Mouse (Mus musculus) adrenal gland, postnatal 10 days (tissue): ENCODE data around the gene Pak1. TPM values are rescaled to one million over a fixed set of nuclear protein-coding genes. Genes with fewer than 3 reads are reported as not detected.
A peak's percentile ranks its signal among the peaks of the same experiment; 100 is the strongest.

Experiments
- DNase-seq: peaks from one replicate; pipeline ENCODE4 v3.0.0; 2021; ENCODE audit warnings: mixed read lengths
- long read RNA-seq, 2 experiments: library from polyadenylated mRNA; stranded (forward); transcript quantifications; one replicate each; pipeline ENCODE4 v2.0.0; 2021
- total RNA-seq, 2 experiments: library from RNA; stranded (reverse); gene quantifications; 2 replicates each; pipeline ENCODE4 v1.2.3; 2021

Pak1 gene
- total RNA-seq: 10 to 100 TPM; 17.7 to 20.7 TPM
- long read RNA-seq, experiment 1, partial matches to known transcripts: 5 of 14 reads
- long read RNA-seq, experiment 1, other reads (novel, unspliced or antisense): 1 of 14 reads
- long read RNA-seq, experiment 2, transcript Pak1-205 (15 exons, 2,794 nt): minor isoform, 6 of 21 reads
- long read RNA-seq, experiment 2, transcript Pak1-201 (15 exons, 3,065 nt): major isoform, 10 of 21 reads
- long read RNA-seq, experiment 2, partial matches to known transcripts: 1 of 21 reads
- long read RNA-seq, experiment 2, other reads (novel, unspliced or antisense): 4 of 21 reads

DNA sequence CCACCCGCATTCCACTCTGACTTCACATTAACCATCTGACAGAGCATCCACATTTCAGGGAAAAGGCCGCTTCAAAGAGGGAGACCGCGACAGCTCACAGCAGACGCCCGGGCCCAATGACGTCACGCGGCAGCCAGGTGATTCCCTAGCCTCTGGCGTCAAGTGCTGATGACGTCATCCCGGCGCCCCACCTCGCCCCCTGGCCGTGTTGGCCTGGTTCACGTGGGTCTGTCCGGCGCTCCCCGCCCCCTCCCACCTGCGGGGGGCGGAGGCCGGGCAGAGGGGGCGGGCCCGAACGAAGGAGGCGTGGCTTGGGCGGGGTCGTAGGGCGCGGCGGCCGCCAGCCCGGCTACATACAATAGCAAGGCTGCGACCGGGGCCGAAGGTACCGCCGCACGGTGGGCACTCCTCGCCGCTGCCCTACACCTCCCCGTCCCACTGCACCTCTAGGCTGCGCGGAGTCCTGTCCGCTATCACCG lies at the start of gene Pak1:
Gene Pak1, plus strand, starts transcription at position 352 of the 479 bp plus-strand sequence.
- DNase-seq: peak; percentile 87

DNA sequence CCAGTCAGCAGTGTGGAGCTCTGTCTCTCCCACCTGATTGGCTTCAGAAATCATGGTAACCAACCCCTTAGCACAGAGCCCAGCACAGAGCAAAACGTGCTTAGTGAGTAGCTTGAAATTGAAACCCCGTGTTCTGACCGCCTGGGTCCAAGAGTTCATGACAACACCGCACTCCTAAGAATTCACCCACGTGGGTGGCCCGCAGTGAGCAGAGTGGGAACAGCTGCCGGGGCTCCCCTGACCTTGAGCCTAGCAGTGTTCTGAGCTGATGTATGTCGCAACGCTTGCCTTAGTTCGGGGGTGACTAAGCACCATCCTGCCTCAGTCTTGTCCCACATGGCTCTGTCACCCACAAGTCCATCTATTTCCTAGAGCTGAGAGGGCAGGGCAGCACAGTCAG lies 47.4 kb upstream of the Pak1 start:
- peak; percentile 49 for DNase-seq

- no peak for DNase-seq
Observed at GRCm38 (mm10) chr7:97741756-97742291, 46.5 kb upstream of the Pak1 start.

DNA sequence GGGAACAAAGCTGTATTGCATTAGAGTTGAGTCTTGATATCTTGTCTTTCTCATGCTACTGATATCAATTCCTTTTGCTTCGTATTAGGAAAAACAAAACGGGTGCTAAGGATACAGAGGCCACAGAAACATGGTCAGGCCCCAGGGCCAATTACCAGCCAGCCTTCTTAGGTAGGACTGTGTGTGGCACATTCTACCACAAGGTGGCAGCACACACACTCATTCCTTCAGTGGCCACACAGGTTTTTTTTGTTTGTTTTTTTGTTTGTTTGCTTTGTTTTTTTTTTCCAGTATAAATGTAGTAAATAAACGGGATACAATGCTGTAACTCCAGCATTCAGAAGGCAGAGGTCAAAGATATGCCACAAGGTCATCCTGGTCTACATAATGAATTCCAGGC lies 43.0 kb upstream of the Pak1 start:
- peak; percentile 74 for DNase-seq

DNA sequence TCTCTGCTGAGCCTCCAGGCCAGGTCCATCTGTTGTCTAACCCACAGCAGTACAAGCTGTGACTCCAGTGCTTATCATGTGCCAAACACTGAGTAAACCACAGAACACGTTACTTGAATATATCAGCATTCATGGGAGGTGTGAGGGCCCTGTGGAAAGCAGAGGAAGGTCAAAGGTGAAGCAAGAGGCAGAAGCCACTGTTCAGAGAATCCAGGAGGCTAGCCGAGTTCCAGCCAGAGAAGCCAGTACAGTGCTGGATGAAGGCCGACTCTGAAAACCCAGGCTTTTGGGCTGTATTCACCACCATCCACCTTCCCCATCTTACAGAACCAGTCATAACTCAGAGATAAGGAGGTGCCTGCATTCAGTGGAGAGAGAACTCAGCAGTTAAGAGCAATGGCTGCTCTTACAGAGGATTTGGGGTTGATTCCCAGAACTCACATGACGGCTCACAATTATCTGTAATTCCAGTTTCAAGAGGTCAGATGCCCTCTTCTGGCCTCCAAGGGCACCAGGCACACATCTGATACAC lies 41.1 kb upstream of the Pak1 start:
- no peak for DNase-seq

- peak; percentile 90 for DNase-seq
Observed at GRCm38 (mm10) chr7:97747787-97748497, 40.4 kb upstream of the Pak1 start.

DNA sequence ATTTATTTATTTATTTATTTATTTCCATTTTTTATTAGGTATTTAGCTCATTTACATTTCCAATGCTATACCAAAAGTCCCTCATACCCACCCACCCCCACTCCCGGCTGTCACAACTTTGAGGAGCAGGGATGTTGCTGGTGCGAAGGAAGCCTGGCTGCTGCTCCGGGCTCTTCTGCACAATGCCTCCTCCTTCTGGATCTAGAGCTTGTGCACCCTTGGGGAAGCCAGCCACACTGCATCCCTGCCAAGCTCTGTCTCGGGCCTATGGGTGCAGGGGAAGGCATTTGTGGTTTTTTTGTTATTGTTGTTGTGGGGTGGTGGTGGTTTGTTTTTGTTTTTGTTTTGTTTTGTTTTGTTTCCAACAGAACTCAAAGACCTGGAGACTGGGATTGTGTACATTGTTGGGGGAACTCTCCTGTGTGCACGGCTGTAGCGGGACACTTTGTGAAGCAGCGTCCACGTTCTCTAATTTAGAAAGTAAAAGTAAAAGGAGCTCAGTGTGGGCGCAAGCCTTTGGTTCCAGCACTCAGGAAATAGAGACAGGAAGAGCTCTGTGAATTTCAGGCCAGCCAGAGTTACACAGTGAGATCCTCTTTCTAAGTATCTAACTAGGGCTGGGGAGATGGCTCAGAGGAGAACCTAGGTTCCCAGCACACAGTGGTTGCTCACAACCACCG lies 39.7 kb upstream of the Pak1 start:
- peak; percentile 37 for DNase-seq

DNA sequence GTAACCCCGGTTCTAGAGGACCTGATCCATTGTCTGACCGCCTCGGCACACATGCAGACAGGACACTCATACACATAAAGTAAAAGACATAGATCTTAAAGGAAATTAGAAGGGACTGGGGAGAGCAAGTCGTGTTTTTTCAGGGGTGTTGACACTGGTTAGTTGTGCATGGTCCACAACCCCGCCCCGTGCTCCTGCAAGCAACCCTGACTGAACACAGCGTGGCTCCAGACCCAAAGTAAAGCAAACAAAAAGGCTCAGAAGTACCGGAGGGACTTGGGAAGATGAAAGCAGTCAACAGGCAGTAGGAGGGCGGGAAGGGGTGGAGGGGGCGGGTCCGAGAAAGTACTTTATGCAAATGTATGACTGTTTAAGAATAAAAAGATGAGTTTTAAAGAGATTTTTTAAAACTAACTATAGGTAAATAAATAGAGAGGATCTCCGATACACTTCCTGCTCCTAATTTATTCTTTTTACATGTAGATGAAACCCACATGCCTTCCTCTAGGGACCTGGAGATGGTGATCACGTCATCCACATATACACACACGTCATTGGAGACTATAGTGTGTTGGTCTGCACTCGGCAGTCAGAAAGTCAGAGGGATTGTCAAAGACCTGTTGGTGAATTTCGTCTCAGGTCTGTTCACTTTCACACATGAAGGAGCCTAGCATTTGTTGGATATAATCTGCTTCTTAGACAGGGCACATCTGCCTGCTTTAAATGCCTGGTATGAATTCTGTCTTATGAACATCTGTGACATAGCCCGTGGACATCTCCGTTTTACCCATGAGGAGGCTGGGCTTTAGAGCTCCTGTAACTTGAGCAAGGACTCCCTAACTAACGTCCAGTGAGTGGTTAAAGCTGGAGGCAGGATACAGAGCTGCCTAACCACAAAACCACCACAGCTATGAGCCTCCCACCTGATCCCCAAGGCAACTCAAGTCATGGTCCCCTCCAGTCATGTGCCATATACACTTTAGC lies 38.8 kb upstream of the Pak1 start:
- peak; percentile 33 for DNase-seq

DNA sequence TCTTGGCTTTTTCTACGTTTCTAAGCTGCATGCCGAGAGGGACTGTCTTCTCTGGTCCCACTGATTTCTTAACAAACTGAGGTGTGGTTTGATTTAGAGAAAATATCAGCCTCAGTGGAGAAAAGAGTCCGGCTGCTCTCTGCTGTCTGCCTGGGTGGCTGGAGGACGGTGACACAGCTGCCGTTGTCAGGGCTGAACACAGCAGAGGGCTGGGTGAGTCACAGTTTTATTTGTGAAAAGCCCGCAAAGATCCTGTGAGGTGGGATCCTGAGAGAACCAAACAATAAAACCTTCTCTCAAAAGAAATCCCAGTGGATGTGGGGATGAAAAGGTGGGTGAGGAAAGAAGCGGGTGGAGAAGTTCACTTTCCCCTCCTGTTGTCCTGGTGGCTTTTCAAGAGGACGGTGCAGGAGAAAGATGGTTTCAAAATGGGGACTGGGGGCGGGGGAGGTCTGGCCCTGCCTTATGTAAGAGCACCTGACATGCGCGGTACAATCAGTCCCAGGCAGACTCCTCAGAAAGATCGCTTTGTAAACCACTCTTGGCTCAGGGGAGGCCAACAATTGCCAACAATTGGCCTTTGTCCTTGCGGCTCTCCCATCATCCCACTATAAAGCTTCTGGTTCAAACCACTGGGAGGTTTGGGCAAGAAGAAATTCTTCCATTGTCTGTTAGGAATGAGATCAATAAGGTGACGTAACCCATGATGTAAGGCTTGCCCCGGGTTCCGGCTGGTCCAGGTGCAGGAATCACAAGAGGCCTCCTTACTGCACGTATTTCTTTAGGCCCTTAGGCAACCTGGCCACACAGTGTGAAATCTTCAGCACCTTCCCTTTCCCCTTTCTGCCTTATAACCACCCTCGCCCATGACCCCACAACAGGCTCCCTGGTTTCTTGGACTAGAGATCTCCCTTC lies 31.1 kb upstream of the Pak1 start:
- DNase-seq: peak; percentile 42

DNA sequence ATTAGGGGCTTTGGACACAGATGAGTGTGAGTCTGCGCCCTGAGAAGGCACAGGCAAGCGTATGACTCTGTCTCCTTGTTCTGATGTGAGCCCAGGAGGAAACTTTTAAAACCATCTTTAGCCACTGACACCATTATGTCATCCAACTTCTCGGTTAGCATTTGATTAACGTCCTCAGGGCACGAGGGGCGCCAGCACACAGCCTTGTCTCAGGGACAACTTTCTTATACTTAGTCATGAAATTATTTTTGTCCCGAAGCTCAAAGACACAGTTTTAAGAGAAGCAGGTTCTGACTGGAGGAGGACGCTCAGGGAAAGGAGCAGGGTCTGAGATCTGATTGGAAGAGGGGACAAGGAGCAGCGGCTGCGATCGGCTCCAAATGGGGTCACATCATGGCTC lies 23.8 kb upstream of the Pak1 start:
- peak; percentile 50 for DNase-seq

- DNase-seq: peak; percentile 66
Observed at GRCm38 (mm10) chr7:97765181-97765962, 23.0 kb upstream of the Pak1 start.

- no peak for DNase-seq
Observed at GRCm38 (mm10) chr7:97765963-97766347, 22.4 kb upstream of the Pak1 start.

DNA sequence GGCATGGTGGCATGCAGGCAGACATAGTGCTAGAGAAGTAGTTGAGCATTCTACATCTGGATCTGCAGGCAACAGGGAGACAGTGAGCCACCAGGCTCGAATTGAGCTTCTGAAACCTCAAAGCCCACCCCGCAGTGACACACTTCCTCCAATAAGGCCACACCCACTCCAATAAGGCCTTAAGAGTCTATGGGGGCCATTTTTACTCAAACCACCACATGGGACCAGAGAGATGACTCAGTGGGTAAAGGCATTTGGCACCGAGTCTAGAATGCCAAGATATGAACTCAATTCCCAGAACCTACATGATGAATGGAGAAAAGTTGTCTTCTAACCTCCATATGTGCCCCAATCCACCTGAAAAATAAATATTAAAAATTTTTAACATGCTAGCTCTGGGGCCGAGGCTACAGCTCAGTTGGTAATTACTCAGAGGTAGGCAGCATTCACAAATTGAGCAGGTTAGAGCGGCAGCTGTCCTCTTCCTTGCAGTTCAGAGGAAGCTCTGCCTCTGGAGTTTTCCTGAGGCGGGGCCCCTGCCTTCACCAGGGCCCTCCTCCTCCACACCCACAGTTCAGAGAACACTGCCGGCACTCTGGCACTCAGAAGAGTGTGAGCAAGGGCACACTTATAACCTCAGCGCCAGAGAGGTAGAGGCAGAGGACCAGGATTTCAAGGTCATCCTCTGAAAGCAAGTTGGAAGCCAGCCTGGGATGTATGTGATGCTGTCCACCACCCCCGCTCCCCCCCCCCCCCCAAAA lies 21.8 kb upstream of the Pak1 start:
- no peak for DNase-seq

GRCm38 (mm10) chr7:97767841-97768240 lies 20.5 kb upstream of the Pak1 start:
- no peak for DNase-seq

DNA sequence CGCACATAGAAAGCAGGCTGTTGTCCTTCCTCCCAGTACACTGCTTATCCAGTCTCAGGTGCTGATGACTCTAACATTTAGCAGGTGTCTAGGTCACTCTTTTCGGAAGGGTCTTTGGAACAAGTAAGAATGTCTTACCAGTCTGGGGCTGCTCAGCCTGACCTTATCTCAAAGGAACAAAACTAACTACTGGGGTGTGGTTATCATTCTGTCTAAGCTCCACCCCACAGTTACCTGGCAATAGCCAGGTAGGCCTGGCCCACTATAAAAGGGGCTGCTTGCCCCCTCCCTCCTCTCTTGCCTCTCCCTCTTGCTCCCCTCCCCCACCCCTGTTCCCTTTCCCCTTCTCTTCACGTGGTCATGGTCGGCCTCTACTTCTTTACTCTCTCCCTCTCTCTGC lies 19.3 kb upstream of the Pak1 start:
- DNase-seq: no peak

DNA sequence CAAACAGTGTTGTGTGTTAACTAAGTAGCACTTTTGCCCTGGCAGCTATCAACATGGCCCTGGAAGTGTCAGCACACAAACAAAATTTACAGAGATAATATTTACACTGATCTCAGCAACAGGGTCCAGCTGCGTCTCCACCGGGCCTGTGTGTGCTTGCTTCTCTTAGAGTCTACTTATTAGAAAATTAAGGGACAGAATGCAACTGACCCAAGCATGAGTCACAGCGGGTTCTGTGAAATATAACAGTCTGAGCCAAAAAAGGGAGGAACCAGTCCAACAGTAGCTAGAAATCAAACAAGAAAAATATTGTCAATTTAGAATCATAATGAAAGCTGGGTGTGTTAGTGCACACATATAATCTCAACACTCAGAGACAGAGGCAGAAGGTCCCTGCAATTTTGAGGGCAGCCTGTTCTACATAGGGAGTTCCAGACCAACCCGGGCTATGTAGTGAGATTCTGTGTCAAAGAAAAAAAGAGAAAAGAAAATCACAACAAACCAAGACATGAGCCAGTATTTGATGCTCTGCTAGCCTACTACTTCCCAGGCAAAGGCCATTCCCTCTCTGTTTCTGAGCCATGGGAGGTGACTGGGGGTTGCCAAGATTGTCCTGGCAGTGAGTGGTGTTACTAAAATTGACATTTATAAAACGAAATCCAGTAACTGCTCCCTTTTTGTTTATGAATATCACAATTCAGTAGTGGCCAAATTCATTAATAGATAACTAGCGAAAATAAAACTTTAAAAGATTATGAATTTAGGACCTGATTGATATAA lies 17.3 kb upstream of the Pak1 start:
- DNase-seq: no peak

- DNase-seq: no peak
Observed at GRCm38 (mm10) chr7:97775380-97775779, 13.0 kb upstream of the Pak1 start.

DNA sequence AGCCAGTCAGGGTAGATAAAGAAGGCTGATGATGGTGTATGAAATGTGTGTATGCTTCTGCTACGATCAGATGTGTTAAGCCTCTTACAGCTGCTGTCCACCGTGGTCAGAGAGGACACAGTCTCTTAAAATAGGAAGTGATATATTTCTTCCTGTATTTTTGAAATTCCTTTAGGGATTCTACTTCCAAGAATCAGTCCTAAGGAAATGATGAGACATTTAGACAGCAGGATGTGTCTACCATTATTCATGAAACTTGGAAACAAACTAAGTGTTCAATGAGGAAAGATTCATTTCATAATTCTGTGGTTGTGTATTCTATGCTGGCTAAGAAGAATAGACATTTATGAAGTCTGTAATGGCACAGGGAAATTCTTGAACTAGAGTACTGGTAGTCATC lies 12.4 kb upstream of the Pak1 start:
- DNase-seq: no peak
